ENCODE assay signal across 12 mouse cellular contexts in genomic region chr17:8370634-8371229, GRCm38 (mm10). TPM values are rescaled to one million over a fixed set of nuclear protein-coding genes. Genes with fewer than 3 reads are reported as not detected.
DNase-seq lines count a peak whose midpoint lies in the region; ATAC-seq and TF ChIP-seq lines count a peak whose summit lies in the region.
"Had no signal": no experiment of that assay in that cellular context is flagged by ENCODE, and none has a peak within 500 bp of the region (broad histone marks: within the 10 kb centered on the region; RNA-seq: fewer than 3 reads in every experiment).

No protein-coding gene starts in this region.

- TF ChIP-seq EP300 in heart, adult 2 months (IDR thresholded peaks at IDR 0.05; ENCODE audit: insufficient read depth, low read depth, low read length), result no peak

- DNase-seq in heart, adult 2 months, result no peak
- DNase-seq in hindbrain, postnatal 0 days (ENCODE audit: low spot score), result peak; percentile 58
- no peak for DNase-seq in kidney, adult 2 months
- no peak for DNase-seq in urinary bladder, postnatal 14 days (ENCODE audit: low spot score)
- no peak for DNase-seq in gastrocnemius, postnatal 25 days

- no peaks in the 10 kb centered on the region for H3K36me3 ChIP-seq in heart, embryonic 11.5 days (ENCODE audit: control insufficient read depth, insufficient read depth, low read length)
- H3K36me3 ChIP-seq in heart, adult 2 months (ENCODE audit: control insufficient read depth, insufficient read depth, low read length), result no peaks in the 10 kb centered on the region
- H3K36me3 ChIP-seq in embryonic facial prominence, embryonic 12.5 days, result no peaks in the 10 kb centered on the region
- H3K36me3 ChIP-seq in hindbrain, postnatal 0 days (ENCODE audit: insufficient read depth, low read length), result no peaks in the 10 kb centered on the region
- H3K36me3 ChIP-seq in neural tube, embryonic 14.5 days (ENCODE audit: control insufficient read depth, insufficient read depth, low read length), result no peaks in the 10 kb centered on the region
- H3K36me3 ChIP-seq in kidney, adult 2 months (ENCODE audit: control insufficient read depth, insufficient read depth, low read length), result no peaks in the 10 kb centered on the region
- H3K36me3 ChIP-seq: heart, embryonic 15.5 days had no signal

- 32% methylated on average over 13 of the region's 13 CpGs for WGBS in heart, embryonic 11.5 days (ENCODE audit: insufficient replicate concordance)
- 59% methylated on average over 13 of the region's 13 CpGs for WGBS in heart, adult 2 months
- WGBS in embryonic facial prominence, embryonic 12.5 days, result 23% methylated on average over 13 of the region's 13 CpGs
- 12% methylated on average over 13 of the region's 13 CpGs for WGBS in hindbrain, postnatal 0 days
- WGBS in neural tube, embryonic 14.5 days, result 18% methylated on average over 13 of the region's 13 CpGs
- WGBS in kidney, adult 2 months, result 56% methylated on average over 13 of the region's 13 CpGs

- intact Hi-C loops in heart, adult 2 months (cut with DNase I), result no loop called here

- H3K79me2 ChIP-seq in heart, adult 2 months (replicated peaks; ENCODE audit: control insufficient read depth, insufficient read depth, low read length), result no peaks in the 10 kb centered on the region

- no peak overlapping the region for H3K4me3 ChIP-seq in heart, embryonic 11.5 days (ENCODE audit: low read depth, low read length)
- no peak overlapping the region for H3K4me3 ChIP-seq in heart, adult 2 months
- H3K4me3 ChIP-seq in embryonic facial prominence, embryonic 12.5 days, result no peak overlapping the region
- H3K4me3 ChIP-seq in hindbrain, postnatal 0 days (ENCODE audit: low read length), result no peak overlapping the region
- H3K4me3 ChIP-seq in neural tube, embryonic 14.5 days (ENCODE audit: low read depth, low read length), result no peak overlapping the region
- H3K4me3 ChIP-seq in kidney, adult 2 months (ENCODE audit: insufficient read depth, low read depth, low read length), result no peak overlapping the region
- H3K4me3 ChIP-seq: erythroblast, embryonic 14.5 days had no signal

- no peak for TF ChIP-seq CTCF in heart, adult 2 months (IDR thresholded peaks at IDR 0.05)
- no peak for TF ChIP-seq CTCF in hindbrain, postnatal 0 days (IDR thresholded peaks at IDR 0.05; ENCODE audit: low read depth)
- TF ChIP-seq CTCF in kidney, adult 2 months (conservative IDR thresholded peaks at IDR 0.05; ENCODE audit: insufficient read depth, insufficient read length, low read depth, low read length), result no peak

- no peaks in the 10 kb centered on the region for H3K9me3 ChIP-seq in heart, embryonic 11.5 days (replicated peaks; ENCODE audit: control insufficient read depth, low read length)
- H3K9me3 ChIP-seq in embryonic facial prominence, embryonic 12.5 days, result no peaks in the 10 kb centered on the region
- H3K9me3 ChIP-seq in hindbrain, postnatal 0 days (ENCODE audit: low read length), result no peaks in the 10 kb centered on the region
- H3K9me3 ChIP-seq in neural tube, embryonic 14.5 days (ENCODE audit: control insufficient read depth, low read length), result no peaks in the 10 kb centered on the region
- H3K9me3 ChIP-seq: heart, embryonic 15.5 days had no signal

- TF ChIP-seq POLR2A in heart, adult 2 months (IDR thresholded peaks at IDR 0.05; ENCODE audit: insufficient read depth, low read depth, low read length), result no peak
- TF ChIP-seq POLR2A in kidney, adult 2 months (IDR thresholded peaks at IDR 0.05; ENCODE audit: low read depth, low read length), result no peak

- H3K4me2 ChIP-seq in heart, embryonic 11.5 days, result no peak overlapping the region
- H3K4me2 ChIP-seq in embryonic facial prominence, embryonic 12.5 days (replicated peaks), result no peak overlapping the region
- no peak overlapping the region for H3K4me2 ChIP-seq in hindbrain, postnatal 0 days (ENCODE audit: low read depth, low read length)
- no peak overlapping the region for H3K4me2 ChIP-seq in neural tube, embryonic 14.5 days (ENCODE audit: low read depth, low read length)

- H3K4me1 ChIP-seq in heart, embryonic 11.5 days (ENCODE audit: control insufficient read depth, insufficient read depth, low read length), result peaks cover 12% of the 10 kb centered on the region; the same call in 1 of the 2 replicates
- H3K4me1 ChIP-seq in heart, adult 2 months (ENCODE audit: control insufficient read depth, insufficient read depth, low read length), result no peaks in the 10 kb centered on the region
- H3K4me1 ChIP-seq in embryonic facial prominence, embryonic 12.5 days, result peaks cover 40% of the 10 kb centered on the region
- H3K4me1 ChIP-seq in hindbrain, postnatal 0 days (ENCODE audit: insufficient read depth, low read length), result peaks cover 35% of the 10 kb centered on the region
- H3K4me1 ChIP-seq in neural tube, embryonic 14.5 days (ENCODE audit: control insufficient read depth, insufficient read depth, low read length), result peaks cover 42% of the 10 kb centered on the region
- H3K4me1 ChIP-seq in kidney, adult 2 months (ENCODE audit: control insufficient read depth, insufficient read depth, low read length), result peaks cover 4% of the 10 kb centered on the region; the same call in 1 of the 2 replicates

- H3K27ac ChIP-seq in heart, embryonic 11.5 days (ENCODE audit: low read depth, low read length), result no peak overlapping the region
- H3K27ac ChIP-seq in heart, adult 2 months, result no peak overlapping the region
- peak overlapping the region; percentile 93 for H3K27ac ChIP-seq in embryonic facial prominence, embryonic 12.5 days
- H3K27ac ChIP-seq in hindbrain, postnatal 0 days, result peak overlapping the region; percentile 91
- H3K27ac ChIP-seq in neural tube, embryonic 14.5 days (ENCODE audit: low read depth, low read length), result peak overlapping the region; percentile 93
- H3K27ac ChIP-seq in kidney, adult 2 months (ENCODE audit: insufficient read depth, low read depth, low read length), result no peak overlapping the region

- no peak for ATAC-seq in heart, embryonic 11.5 days (replicated peaks; ENCODE audit: insufficient number of reproducible peaks, low FRiP score, low TSS enrichment)
- ATAC-seq in embryonic facial prominence, embryonic 12.5 days (ENCODE audit: insufficient number of reproducible peaks, insufficient read depth, low FRiP score, low TSS enrichment), result no peak
- ATAC-seq in hindbrain, postnatal 0 days, result no peak
- no peak for ATAC-seq in neural tube, embryonic 14.5 days (ENCODE audit: low read depth)

- H3K9ac ChIP-seq in heart, embryonic 11.5 days (ENCODE audit: low read depth, low read length), result 0 out of 2 replicates have a peak overlapping the region, but pooled peaks have one; percentile 10
- H3K9ac ChIP-seq in heart, adult 2 months (ENCODE audit: low read depth, low read length), result no peak overlapping the region
- H3K9ac ChIP-seq in embryonic facial prominence, embryonic 12.5 days, result no peak overlapping the region
- peak overlapping the region; percentile 44 for H3K9ac ChIP-seq in hindbrain, postnatal 0 days (replicated peaks; ENCODE audit: low read length)
- no peak overlapping the region; the same call in 1 of the 2 replicates for H3K9ac ChIP-seq in neural tube, embryonic 14.5 days (replicated peaks; ENCODE audit: low read depth, low read length)

- H3K27me3 ChIP-seq in heart, embryonic 11.5 days (ENCODE audit: control insufficient read depth, insufficient read depth, low read length), result peaks cover 4% of the 10 kb centered on the region; the same call in 1 of the 2 replicates
- H3K27me3 ChIP-seq in heart, adult 2 months (ENCODE audit: control insufficient read depth, insufficient read depth, low read length), result no peaks in the 10 kb centered on the region
- H3K27me3 ChIP-seq in embryonic facial prominence, embryonic 12.5 days, result no peaks in the 10 kb centered on the region
- H3K27me3 ChIP-seq in hindbrain, postnatal 0 days (ENCODE audit: insufficient read depth, low read length), result no peaks in the 10 kb centered on the region
- no peaks in the 10 kb centered on the region for H3K27me3 ChIP-seq in neural tube, embryonic 14.5 days (ENCODE audit: control insufficient read depth, insufficient read depth, low read length)
- H3K27me3 ChIP-seq in kidney, adult 2 months (replicated peaks; ENCODE audit: control insufficient read depth, insufficient read depth, low read length), result no peaks in the 10 kb centered on the region

RNA-seq across cellular contexts. Expression of gene T2, which starts 14.9 kb away (rescaled TPM):
- 0.73 and 0.79 TPM in 2 replicates for polyA plus RNA-seq in heart, embryonic 11.5 days (2014; fragmentation: Nextera tagmentation; extraction: Ambion mirVana)
- under 1 TPM; 0.36 to 0.47 TPM for total RNA-seq in heart, adult 2 months (2021)
- 1.1 and 1.4 TPM in 2 replicates for polyA plus RNA-seq in heart, adult 2 months (2012; rRNA removed)
- polyA plus RNA-seq in embryonic facial prominence, embryonic 12.5 days (2016; fragmentation: Nextera tagmentation; extraction: Ambion mirVana), result 0.93 and 1.2 TPM in 2 replicates
- 0.10 and 0.11 TPM in 2 replicates for total RNA-seq in hindbrain, postnatal 0 days (2014; rRNA removed)
- polyA plus RNA-seq in hindbrain, postnatal 0 days (2015; fragmentation: Nextera tagmentation; extraction: Ambion mirVana), result 0.55 and 0.69 TPM in 2 replicates
- polyA plus RNA-seq in neural tube, embryonic 14.5 days (2014; fragmentation: Nextera tagmentation; extraction: Ambion mirVana), result 0.81 and 0.96 TPM in 2 replicates
- 0.06 TPM in 1 of 2 replicates, not detected in the other for polyA plus RNA-seq in kidney, adult 2 months (2012; rRNA removed)
- total RNA-seq in gastrocnemius, postnatal 25 days (2021), result not detected
- total RNA-seq: liver, adult 2 months; monocyte, adult 5-6 weeks had no signal
- polyA plus RNA-seq: erythroblast, embryonic 14.5 days; liver, adult 2 months had no signal

RNA-seq across cellular contexts. Expression of gene Prr18, which starts 33.5 kb away (rescaled TPM):
- polyA plus RNA-seq in heart, embryonic 11.5 days (2014; fragmentation: Nextera tagmentation; extraction: Ambion mirVana), result 0.39 TPM in 1 of 2 replicates, not detected in the other
- total RNA-seq in heart, adult 2 months (2021), result under 1 TPM; 0.07 to 0.13 TPM
- 0.18 and 0.23 TPM in 2 replicates for polyA plus RNA-seq in heart, adult 2 months (2012; rRNA removed)
- 0.58 and 1.1 TPM in 2 replicates for polyA plus RNA-seq in embryonic facial prominence, embryonic 12.5 days (2016; fragmentation: Nextera tagmentation; extraction: Ambion mirVana)
- total RNA-seq in hindbrain, postnatal 0 days (2014; rRNA removed), result 40.9 and 41.2 TPM in 2 replicates
- polyA plus RNA-seq in hindbrain, postnatal 0 days (2015; fragmentation: Nextera tagmentation; extraction: Ambion mirVana), result 17.6 and 18.0 TPM in 2 replicates
- 17.0 and 20.6 TPM in 2 replicates for polyA plus RNA-seq in neural tube, embryonic 14.5 days (2014; fragmentation: Nextera tagmentation; extraction: Ambion mirVana)
- 0.05 and 0.14 TPM in 2 replicates for polyA plus RNA-seq in kidney, adult 2 months (2012; rRNA removed)
- total RNA-seq in gastrocnemius, postnatal 25 days (2021), result under 1 TPM; 0.08 to 0.10 TPM
- total RNA-seq: monocyte, adult 5-6 weeks had no signal

RNA-seq across cellular contexts. Expression of gene Sft2d1, which starts 59.8 kb away (rescaled TPM):
- polyA plus RNA-seq in heart, embryonic 11.5 days (2014; fragmentation: Nextera tagmentation; extraction: Ambion mirVana), result 66.9 and 71.5 TPM in 2 replicates
- total RNA-seq in heart, adult 2 months (2021), result 10 to 100 TPM; 13.3 to 17.6 TPM
- 32.2 and 34.2 TPM in 2 replicates for polyA plus RNA-seq in heart, adult 2 months (2012; rRNA removed)
- polyA plus RNA-seq in embryonic facial prominence, embryonic 12.5 days (2016; fragmentation: Nextera tagmentation; extraction: Ambion mirVana), result 60.6 and 64.6 TPM in 2 replicates
- 74.5 and 98.7 TPM in 2 replicates for total RNA-seq in hindbrain, postnatal 0 days (2014; rRNA removed)
- 171 and 172 TPM in 2 replicates for polyA plus RNA-seq in hindbrain, postnatal 0 days (2015; fragmentation: Nextera tagmentation; extraction: Ambion mirVana)
- polyA plus RNA-seq in neural tube, embryonic 14.5 days (2014; fragmentation: Nextera tagmentation; extraction: Ambion mirVana), result 149 and 195 TPM in 2 replicates
- 70.2 and 76.1 TPM in 2 replicates for polyA plus RNA-seq in kidney, adult 2 months (2012; rRNA removed)
- 1 to 10 TPM; 6.8 to 8.0 TPM for total RNA-seq in gastrocnemius, postnatal 25 days (2021)

Comparison
In these comparisons a context has a peak if more than half of its experiments do, and no peak if none do; other contexts are left out.
1. H3K9ac ChIP-seq: peak in heart, embryonic 11.5 days (single experiment) and hindbrain, postnatal 0 days (single experiment); none in heart, adult 2 months (single experiment), embryonic facial prominence, embryonic 12.5 days (single experiment) and neural tube, embryonic 14.5 days (single experiment).
2. H3K27ac ChIP-seq: peak in embryonic facial prominence, embryonic 12.5 days (single experiment), hindbrain, postnatal 0 days (single experiment) and neural tube, embryonic 14.5 days (single experiment); none in heart, embryonic 11.5 days (single experiment), heart, adult 2 months (single experiment) and kidney, adult 2 months (single experiment).